Mouse (Mus musculus) liver, embryonic 16.5 days (tissue): ENCODE measurements around the gene Csrp1. TPM values are rescaled to one million over a fixed set of nuclear protein-coding genes. Genes with fewer than 3 reads are reported as not detected.

Experiments used
- ATAC-seq: fragments of 200-750 bp; cut with Nextera tagmentation; 2 replicates; pipeline ENCODE4 v1.8.0; 2017; ENCODE audit warnings: low read depth, mild to moderate bottlenecking, moderate number of reproducible peaks, moderate library complexity
- H3K27ac ChIP-seq: fragments of 300-500 bp; sonication (generic); 2 replicates; pipeline ENCODE4 v1.5.1; 2014; ENCODE audit warnings: mild to moderate bottlenecking, low read length
- H3K27me3 ChIP-seq: fragments of 300-500 bp; sonication (generic); 2 replicates; pipeline ENCODE4 v1.6.1; 2014; ENCODE audit warnings: low read depth, low read length, mixed read lengths; ENCODE audit not compliant: control insufficient read depth, insufficient read depth
- H3K36me3 ChIP-seq: fragments of 300-500 bp; sonication (generic); 2 replicates; pipeline ENCODE4 v1.6.1; 2014; ENCODE audit warnings: mild to moderate bottlenecking; ENCODE audit not compliant: control insufficient read depth, insufficient read depth
- H3K4me1 ChIP-seq: fragments of 300-500 bp; sonication (generic); 2 replicates; pipeline ENCODE4 v1.6.1; 2014; ENCODE audit warnings: low read depth, low read length, mixed read lengths; ENCODE audit not compliant: control insufficient read depth
- H3K4me2 ChIP-seq: fragments of 300-500 bp; sonication (generic); 2 replicates; pipeline ENCODE4 v1.6.1; 2014; ENCODE audit warnings: low read depth, low read length, mixed read lengths
- H3K4me3 ChIP-seq: fragments of 300-500 bp; sonication (generic); 2 replicates; pipeline ENCODE4 v1.5.1; 2014; ENCODE audit warnings: low read depth, mild to moderate bottlenecking, low read length
- H3K9ac ChIP-seq: fragments of 300-500 bp; sonication (generic); 2 replicates; pipeline ENCODE4 v1.6.1; 2014; ENCODE audit warnings: low read depth, low read length
- H3K9me3 ChIP-seq: fragments of 300-500 bp; sonication (generic); replicated peaks from 2 replicates; pipeline ENCODE4 v1.6.1; 2016; ENCODE audit warnings: low read length; ENCODE audit not compliant: control insufficient read depth
- WGBS: fragments of 180-500 bp; shearing (Covaris S2); extraction: QIAGEN DNeasy Blood & Tissue Kit; methylation state at CpG from one replicate; pipeline ENCODE4 v1.1.7; 2014; ENCODE audit not compliant: insufficient replicate concordance; 5-methylcytosine and 5-hydroxymethylcytosine counted together
- polyA plus RNA-seq: library from polyadenylated mRNA; unstranded; fragments of >200 nt; fragmentation: Nextera tagmentation; extraction: Ambion mirVana; gene quantifications from 2 replicates; pipeline ENCODE4 v1.2.1, GENCODE M21; 2015

Csrp1 gene
- polyA plus RNA-seq, 1 experiment from 2014 or later, result 30.5 TPM

GRCm38 (mm10) chr1:135781220-135781619 is 61.4 kb downstream of the Csrp1 start:
- Histone ChIP-seq H3K27ac (no peak overlapping the region), H3K4me2 (no peak overlapping the region), H3K4me1 (peaks cover 2% of the 10 kb centered on the region; the same call in 1 of the 2 replicates), H3K27me3 (no peaks in the 10 kb centered on the region), H3K36me3 (no peaks in the 10 kb centered on the region), H3K9ac (no peak overlapping the region), H3K9me3 (no peaks in the 10 kb centered on the region), H3K4me3 (no peak overlapping the region)
- 13% methylated on average over 13 of the region's 13 CpGs for WGBS
- 0 out of 2 replicates have a peak, but pooled peaks have one; percentile 25 for ATAC-seq

GRCm38 (mm10) chr1:135782816-135783215 is 63.0 kb downstream of the Csrp1 start:
- WGBS, result 54% methylated on average over 10 of the region's 10 CpGs
- H3K9me3 ChIP-seq, result no peaks in the 10 kb centered on the region

GRCm38 (mm10) chr1:135787799-135788198 is 67.9 kb downstream of the Csrp1 start:
- no peaks in the 10 kb centered on the region for H3K36me3 ChIP-seq
- ATAC-seq, result no peak
- peaks cover 9% of the 10 kb centered on the region for H3K4me1 ChIP-seq
- WGBS, result 47% methylated on average over 3 of the region's 3 CpGs
- no peaks in the 10 kb centered on the region for H3K9me3 ChIP-seq
- no peak overlapping the region for H3K9ac ChIP-seq
- H3K4me2 ChIP-seq, result no peak overlapping the region
- H3K27ac ChIP-seq, result no peak overlapping the region
- no peak overlapping the region for H3K4me3 ChIP-seq
- H3K27me3 ChIP-seq, result no peaks in the 10 kb centered on the region

More at GRCm38 (mm10) chr1:135782816-135783215, 63.0 kb downstream of the Csrp1 start:
- Histone ChIP-seq H3K27ac (no peak overlapping the region), H3K9ac (no peak overlapping the region), H3K27me3 (no peaks in the 10 kb centered on the region), H3K36me3 (no peaks in the 10 kb centered on the region), H3K4me1 (peaks cover 2% of the 10 kb centered on the region; the same call in 1 of the 2 replicates), H3K4me3 (no peak overlapping the region), H3K4me2 (no peak overlapping the region)
- ATAC-seq, result no peak

GRCm38 (mm10) chr1:135788708-135789107 is 68.8 kb downstream of the Csrp1 start:
- 13% methylated on average over 10 of the region's 10 CpGs for WGBS
- no peak for ATAC-seq

GRCm38 (mm10) chr1:135789815-135790214 is 70.0 kb downstream of the Csrp1 start:
- Histone ChIP-seq H3K4me2 (no peak overlapping the region), H3K36me3 (no peaks in the 10 kb centered on the region), H3K4me1 (peaks cover 13% of the 10 kb centered on the region), H3K27ac (no peak overlapping the region), H3K27me3 (peaks cover 17% of the 10 kb centered on the region), H3K9ac (no peak overlapping the region), H3K9me3 (no peaks in the 10 kb centered on the region), H3K4me3 (no peak overlapping the region)
- WGBS, result 10% methylated on average over 5 of the region's 5 CpGs
- ATAC-seq, result no peak

More at GRCm38 (mm10) chr1:135788708-135789107, 68.8 kb downstream of the Csrp1 start:
- Histone ChIP-seq H3K4me3 (no peak overlapping the region), H3K4me2 (peak overlapping the region; percentile 6; the same call in 1 of the 2 replicates), H3K9me3 (no peaks in the 10 kb centered on the region), H3K36me3 (no peaks in the 10 kb centered on the region), H3K27ac (no peak overlapping the region), H3K9ac (no peak overlapping the region), H3K4me1 (peaks cover 13% of the 10 kb centered on the region), H3K27me3 (peaks cover 6% of the 10 kb centered on the region)

GRCm38 (mm10) chr1:135792143-135792939 is 72.5 kb downstream of the Csrp1 start:
- 52% methylated on average over 13 of the region's 13 CpGs for WGBS
- H3K36me3 ChIP-seq, result no peaks in the 10 kb centered on the region
- H3K4me2 ChIP-seq, result no peak overlapping the region
- H3K27ac ChIP-seq, result no peak overlapping the region
- no peak overlapping the region for H3K9ac ChIP-seq
- no peak for ATAC-seq
- peaks cover 13% of the 10 kb centered on the region for H3K4me1 ChIP-seq
- H3K4me3 ChIP-seq, result no peak overlapping the region
- peaks cover 21% of the 10 kb centered on the region for H3K27me3 ChIP-seq
- no peaks in the 10 kb centered on the region for H3K9me3 ChIP-seq

GRCm38 (mm10) chr1:135793370-135794215 is 73.7 kb downstream of the Csrp1 start:
- no peak overlapping the region for H3K27ac ChIP-seq
- peak overlapping the region; percentile 64; the same call in 1 of the 2 replicates for H3K4me2 ChIP-seq
- no peaks in the 10 kb centered on the region for H3K36me3 ChIP-seq
- H3K4me1 ChIP-seq, result peaks cover 8% of the 10 kb centered on the region
- H3K4me3 ChIP-seq, result peak overlapping the region; percentile 22
- H3K27me3 ChIP-seq, result peaks cover 21% of the 10 kb centered on the region
- 12% methylated on average over 27 of the region's 27 CpGs for WGBS
- ATAC-seq, result no peak
- no peak overlapping the region for H3K9ac ChIP-seq
- no peaks in the 10 kb centered on the region for H3K9me3 ChIP-seq

- ATAC-seq, result no peak
- no peaks in the 10 kb centered on the region for H3K9me3 ChIP-seq
- whole genome bisulfite sequencing, result 14% methylated on average over 20 of the region's 20 CpGs
- H3K27me3 ChIP-seq, result peaks cover 21% of the 10 kb centered on the region
- H3K4me1 ChIP-seq, result peaks cover 4% of the 10 kb centered on the region
- H3K4me2 ChIP-seq, result peak overlapping the region; percentile 64; the same call in 1 of the 2 replicates
- H3K36me3 ChIP-seq, result no peaks in the 10 kb centered on the region
- peak overlapping the region; percentile 22; the same call in 1 of the 2 replicates for H3K4me3 ChIP-seq
- no peak overlapping the region for H3K9ac ChIP-seq
- no peak overlapping the region for H3K27ac ChIP-seq
These were observed 74.6 kb downstream of the Csrp1 start for GRCm38 (mm10) chr1:135794216-135795134.
